ENCODE assay signal across 11 mouse cellular contexts in the genomic region with DNA sequence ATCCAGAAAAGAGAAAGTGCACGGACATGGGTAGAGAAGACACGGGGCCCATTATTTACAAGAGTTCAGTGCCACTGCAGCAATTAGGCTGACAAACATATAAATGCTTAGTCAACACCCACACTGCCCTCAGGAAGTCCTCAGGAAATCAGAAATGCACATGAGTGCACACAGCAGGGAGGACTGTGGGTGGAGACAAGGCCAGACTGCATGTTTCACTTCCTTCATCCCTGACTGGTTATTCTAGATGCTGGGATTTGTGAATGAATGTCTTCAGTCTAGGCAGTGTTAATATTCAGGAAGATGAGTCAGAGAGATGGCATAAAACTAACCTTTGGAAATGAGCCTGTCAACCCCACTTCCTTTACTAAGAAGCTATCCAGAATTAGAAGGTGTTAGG.
DNase-seq lines count a peak whose midpoint lies in the region; ATAC-seq lines count a peak whose summit lies in the region.
"Had no signal": no experiment of that assay in that cellular context is flagged by ENCODE, and none has a peak within 500 bp of the region (broad histone marks: within the 10 kb centered on the region; RNA-seq: fewer than 3 reads in every experiment).

No protein-coding gene starts in this region.

- no peaks in the 10 kb centered on the region for H3K79me2 ChIP-seq in macrophage (ENCODE audit: inconsistent target)

- DNase-seq in Muller cell, postnatal 12 days (ENCODE audit: inconsistent ontology term): peak; percentile 96
- no peak for DNase-seq in layer of hippocampus, adult 8-10 months (ENCODE audit: low spot score in 2 of 2)
- DNase-seq in thymus, postnatal 10 days (ENCODE audit: low spot score in 2 of 2): no peak
- no peak for DNase-seq in layer of hippocampus, adult 11-12 months (ENCODE audit: low spot score)

- H3K36me3 ChIP-seq in heart, embryonic 15.5 days: no peaks in the 10 kb centered on the region
- 0 out of 2 replicates have a peak, but pooled peaks cover 2% of the 10 kb centered on the region for H3K36me3 ChIP-seq in heart, embryonic 12.5 days
- H3K36me3 ChIP-seq in macrophage (ENCODE audit: inconsistent target): no peaks in the 10 kb centered on the region
- H3K36me3 ChIP-seq: stomach, embryonic 15.5 days had no signal

- H3K9me3 ChIP-seq in heart, embryonic 15.5 days (replicated peaks): no peaks in the 10 kb centered on the region
- no peaks in the 10 kb centered on the region for H3K9me3 ChIP-seq in heart, embryonic 12.5 days (replicated peaks)
- H3K9me3 ChIP-seq: stomach, embryonic 15.5 days had no signal

- no peaks in the 10 kb centered on the region for H3K4me1 ChIP-seq in heart, embryonic 15.5 days (replicated peaks)
- H3K4me1 ChIP-seq in heart, embryonic 12.5 days (replicated peaks): no peaks in the 10 kb centered on the region
- H3K4me1 ChIP-seq: stomach, embryonic 15.5 days had no signal

- 74% methylated on average over 2 of the region's 2 CpGs for WGBS in heart, embryonic 15.5 days
- 85% methylated on average over 2 of the region's 2 CpGs for WGBS in heart, embryonic 12.5 days
- WGBS in macrophage (ENCODE audit: missing documents): 0% methylated on average over 2 of the region's 2 CpGs

- H3K4me3 ChIP-seq in heart, embryonic 15.5 days: no peak overlapping the region
- H3K4me3 ChIP-seq in heart, embryonic 12.5 days: no peak overlapping the region
- H3K4me3 ChIP-seq in macrophage (ENCODE audit: inconsistent target): no peak overlapping the region
- H3K4me3 ChIP-seq: stomach, embryonic 15.5 days had no signal

- no peak overlapping the region for H3K27ac ChIP-seq in heart, embryonic 15.5 days
- no peak overlapping the region for H3K27ac ChIP-seq in heart, embryonic 12.5 days (ENCODE audit: poor library complexity, severe bottlenecking)
- peak overlapping the region; percentile 96 for H3K27ac ChIP-seq in macrophage
- H3K27ac ChIP-seq: hindbrain, embryonic 14.5 days; stomach, embryonic 15.5 days had no signal

- no peaks in the 10 kb centered on the region for H3K27me3 ChIP-seq in heart, embryonic 15.5 days
- no peaks in the 10 kb centered on the region for H3K27me3 ChIP-seq in heart, embryonic 12.5 days (replicated peaks)
- H3K27me3 ChIP-seq: stomach, embryonic 15.5 days had no signal

- H3K4me2 ChIP-seq in heart, embryonic 15.5 days: no peak overlapping the region
- no peak overlapping the region for H3K4me2 ChIP-seq in heart, embryonic 12.5 days
- H3K4me2 ChIP-seq: hindbrain, embryonic 14.5 days; stomach, embryonic 15.5 days had no signal

- no peak overlapping the region for H3K9ac ChIP-seq in heart, embryonic 15.5 days
- H3K9ac ChIP-seq in heart, embryonic 12.5 days: no peak overlapping the region
- H3K9ac ChIP-seq: hindbrain, embryonic 14.5 days; stomach, embryonic 15.5 days had no signal

- 0 out of 2 replicates have a peak, but pooled peaks have one; percentile 2 for ATAC-seq in heart, embryonic 15.5 days (replicated peaks; ENCODE audit: insufficient number of reproducible peaks, insufficient read depth, low FRiP score, low read depth)
- ATAC-seq in heart, embryonic 12.5 days (ENCODE audit: insufficient number of reproducible peaks, low FRiP score): no peak
- ATAC-seq in granulocyte monocyte progenitor cell, adult 5-6 weeks (replicated peaks; ENCODE audit: poor library complexity, severe bottlenecking): peak; percentile 95
- ATAC-seq: forebrain, embryonic 14.5 days had no signal
